Mouse (Mus musculus) lung, embryonic 14.5 days (tissue): Measurements from ENCODE around the gene Tomm34. TPM values are rescaled to one million over a fixed set of nuclear protein-coding genes. Genes with fewer than 3 reads are reported as not detected.
A peak's percentile ranks its signal among the peaks of the same experiment; 100 is the strongest.

ENCODE experiments used
- ATAC-seq: fragments of 200-750 bp; cut with Nextera tagmentation; 2 replicates; pipeline ENCODE4 v1.8.0; 2017; ENCODE audit warnings: mild to moderate bottlenecking, moderate TSS enrichment, moderate library complexity; ENCODE audit not compliant: insufficient read depth
- DNase-seq: peaks from one replicate; pipeline ENCODE4 v3.0.0-alpha.2; 2015
- H3K27ac ChIP-seq: fragments of 300-500 bp; sonication (generic); 2 replicates; pipeline ENCODE4 v1.5.1; 2014; ENCODE audit warnings: low read depth, mild to moderate bottlenecking, moderate library complexity
- H3K27me3 ChIP-seq: fragments of 300-500 bp; sonication (generic); 2 replicates; pipeline ENCODE4 v1.6.1; 2014; ENCODE audit warnings: low read length, control low read depth; ENCODE audit not compliant: insufficient read depth
- H3K36me3 ChIP-seq: fragments of 300-500 bp; sonication (generic); 2 replicates; pipeline ENCODE4 v1.6.1; 2014; ENCODE audit warnings: control low read depth; ENCODE audit not compliant: insufficient read depth
- H3K4me1 ChIP-seq: fragments of 300-500 bp; sonication (generic); 2 replicates; pipeline ENCODE4 v1.6.1; 2014; ENCODE audit warnings: antibody characterized with exemption, control low read depth; ENCODE audit not compliant: insufficient read depth
- H3K4me2 ChIP-seq: fragments of 300-500 bp; sonication (generic); 2 replicates; pipeline ENCODE4 v1.6.1; 2014; ENCODE audit warnings: mild to moderate bottlenecking
- H3K4me3 ChIP-seq: fragments of 300-500 bp; sonication (generic); 2 replicates; pipeline ENCODE4 v1.5.1; 2014; ENCODE audit warnings: low read depth, low read length
- H3K9ac ChIP-seq: fragments of 300-500 bp; sonication (generic); 2 replicates; pipeline ENCODE4 v1.6.1; 2014
- H3K9me3 ChIP-seq: fragments of 300-500 bp; sonication (generic); 2 replicates; pipeline ENCODE4 v1.6.1; 2016; ENCODE audit warnings: low read depth, low read length, control low read depth
- CTCF ChIP-seq: IDR thresholded peaks from 2 replicates; pipeline ENCODE4 v1.5.1; 2016; ENCODE audit warnings: antibody characterized with exemption, low read depth
- WGBS: fragments of 180-500 bp; shearing (Covaris S2); extraction: QIAGEN DNeasy Blood & Tissue Kit; methylation state at CpG from one replicate; pipeline ENCODE4 v1.1.7; 2014; 5-methylcytosine and 5-hydroxymethylcytosine counted together
- polyA plus RNA-seq: library from polyadenylated mRNA; unstranded; fragments of >200 nt; fragmentation: Nextera tagmentation; extraction: Ambion mirVana; gene quantifications from 2 replicates; pipeline ENCODE4 v1.2.1, GENCODE M21; 2014

Gene Tomm34
- polyA plus RNA-seq = 54.2 and 54.4 TPM in 2 replicates

DNA sequence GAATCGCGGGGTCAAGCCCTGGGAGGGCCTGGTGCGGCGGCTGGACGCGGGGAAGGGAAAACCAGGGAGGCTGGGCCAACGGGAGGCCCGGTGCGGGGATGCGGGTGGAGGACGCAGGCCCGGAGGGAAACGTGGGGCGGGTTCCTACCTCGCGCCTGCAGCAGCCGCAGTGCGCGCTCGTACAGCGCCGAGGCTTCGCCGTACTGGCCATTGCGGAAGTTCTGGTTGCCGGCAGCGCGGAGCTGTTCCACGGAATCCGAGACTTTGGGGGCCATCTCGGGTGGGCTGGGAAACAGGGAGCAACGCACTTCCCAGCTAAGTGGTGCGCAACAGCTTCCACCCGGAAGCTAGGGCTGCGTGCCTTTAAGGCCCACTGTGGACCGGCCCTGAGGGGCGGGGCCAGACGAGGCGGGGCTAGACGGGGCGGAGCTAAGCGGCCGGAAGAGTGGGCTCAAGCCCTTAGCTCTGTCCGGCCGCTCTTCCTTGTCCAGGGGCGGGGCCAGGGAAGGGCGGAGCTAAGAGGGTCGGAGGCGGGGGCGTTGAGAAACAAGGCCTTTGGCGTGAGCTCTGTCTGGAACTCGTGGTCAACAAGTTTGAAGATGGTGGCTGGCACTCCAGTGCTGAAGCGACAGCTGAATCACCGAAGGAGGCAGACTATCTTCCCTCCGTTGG lies at the start of gene Tomm34:
TSS of gene Tomm34 (minus strand) at position 405 of the 672 bp plus-strand sequence.
- peaks cover 10% of the 10 kb centered on the region; the same call in 1 of the 2 replicates for H3K36me3 ChIP-seq
- DNase-seq (peak; percentile 98), ATAC-seq (peak; percentile 97)
- H3K9me3 ChIP-seq = no peaks in the 10 kb centered on the region
- peak within 1 kb of the TSS; percentile 85 for H3K9ac ChIP-seq
- H3K4me3 ChIP-seq = peak within 1 kb of the TSS; percentile 88
- under 1% methylated on average over 53 of the region's 55 CpGs for WGBS
- peak within 1 kb of the TSS; percentile 94 for H3K4me2 ChIP-seq
- peak within 1 kb of the TSS; percentile 82 for H3K27ac ChIP-seq
- H3K4me1 ChIP-seq = peaks cover 11% of the 10 kb centered on the region
- no peak for TF ChIP-seq CTCF
- H3K27me3 ChIP-seq = no peaks in the 10 kb centered on the region

DNA sequence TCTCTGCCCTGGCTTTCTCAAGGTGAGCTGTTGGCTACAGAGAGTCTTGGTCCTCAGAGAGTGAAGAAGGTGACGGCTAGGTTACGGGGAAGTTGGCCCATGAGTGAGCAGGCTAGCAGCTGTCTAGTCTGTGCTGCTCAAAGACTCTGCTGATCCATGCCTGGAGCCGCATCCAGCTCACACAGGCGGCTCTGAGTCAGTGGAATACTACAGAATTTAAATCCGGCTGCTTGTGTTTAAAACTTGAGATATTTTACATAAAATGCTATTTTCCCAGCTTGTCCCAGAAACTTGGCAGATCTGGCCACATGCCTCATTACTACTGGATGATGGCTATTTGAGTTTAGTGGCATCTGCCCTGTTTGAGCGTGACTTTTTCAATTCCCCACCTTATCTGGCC lies 48.5 kb upstream of the Tomm34 start:
- no peak for TF ChIP-seq CTCF
- no peak overlapping the region for H3K9ac ChIP-seq
- 91% methylated on average over 6 of the region's 6 CpGs for WGBS
- no peak overlapping the region for H3K27ac ChIP-seq
- ATAC-seq (no peak), DNase-seq (no peak)
- no peak overlapping the region for H3K4me2 ChIP-seq
- H3K27me3 ChIP-seq = no peaks in the 10 kb centered on the region
- no peaks in the 10 kb centered on the region for H3K4me1 ChIP-seq
- peaks cover 43% of the 10 kb centered on the region for H3K36me3 ChIP-seq
- H3K9me3 ChIP-seq = no peaks in the 10 kb centered on the region
- no peak overlapping the region for H3K4me3 ChIP-seq

DNA sequence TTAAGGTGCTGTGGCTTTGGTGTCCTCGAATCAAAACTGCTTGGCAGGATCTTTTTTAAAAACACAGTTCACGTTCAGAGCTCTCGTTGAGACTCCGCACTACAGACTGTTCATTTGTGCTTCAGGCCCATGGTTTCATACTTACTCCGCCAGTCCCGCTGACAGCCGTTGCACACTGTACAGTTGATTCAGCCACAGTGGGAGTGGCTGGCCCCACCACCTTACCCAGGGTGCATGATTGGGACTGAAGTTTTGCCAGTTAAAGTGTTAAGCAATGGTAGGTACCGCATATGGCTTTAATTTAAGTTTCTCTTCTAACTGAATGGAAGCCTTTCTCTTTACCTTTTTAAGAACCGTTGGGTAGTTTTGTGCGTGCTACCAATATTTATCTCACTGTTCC lies 44.6 kb upstream of the Tomm34 start:
- DNase-seq (no peak), ATAC-seq (no peak)
- Histone ChIP-seq H3K9me3 (no peaks in the 10 kb centered on the region), H3K27ac (no peak overlapping the region), H3K4me1 (no peaks in the 10 kb centered on the region), H3K4me2 (no peak overlapping the region), H3K9ac (no peak overlapping the region), H3K27me3 (no peaks in the 10 kb centered on the region), H3K4me3 (no peak overlapping the region), H3K36me3 (peaks cover 26% of the 10 kb centered on the region)
- no peak for TF ChIP-seq CTCF
- WGBS = 81% methylated on average over 10 of the region's 10 CpGs

DNA sequence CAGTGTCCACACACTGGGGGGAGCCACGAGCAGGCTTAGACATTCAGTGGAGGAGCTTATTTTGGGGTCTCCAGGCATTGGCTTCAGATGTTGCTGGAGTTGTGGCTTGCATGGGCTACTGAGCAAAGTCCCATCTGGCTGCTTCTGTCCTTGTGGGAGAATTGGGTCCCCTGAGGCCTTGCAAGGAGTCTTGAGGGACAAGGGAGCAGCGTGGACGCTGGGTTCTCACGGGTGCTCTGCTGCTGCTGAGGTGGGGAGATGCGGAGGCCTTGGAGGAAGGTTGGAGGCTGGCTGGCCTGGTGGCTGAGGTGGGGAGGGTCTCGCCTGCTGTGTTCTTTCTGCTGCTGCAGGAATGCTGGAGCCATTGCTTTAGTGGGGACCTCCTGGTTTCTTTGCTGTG lies 43.1 kb upstream of the Tomm34 start:
- no peak overlapping the region for H3K27ac ChIP-seq
- H3K4me2 ChIP-seq = no peak overlapping the region
- 86% methylated on average over 6 of the region's 6 CpGs for WGBS
- H3K4me3 ChIP-seq = no peak overlapping the region
- TF ChIP-seq CTCF = no peak
- ATAC-seq = no peak
- H3K9ac ChIP-seq = no peak overlapping the region
- H3K9me3 ChIP-seq = no peaks in the 10 kb centered on the region
- DNase-seq = no peak
- no peaks in the 10 kb centered on the region for H3K27me3 ChIP-seq
- no peaks in the 10 kb centered on the region for H3K4me1 ChIP-seq
- H3K36me3 ChIP-seq = peaks cover 18% of the 10 kb centered on the region

DNA sequence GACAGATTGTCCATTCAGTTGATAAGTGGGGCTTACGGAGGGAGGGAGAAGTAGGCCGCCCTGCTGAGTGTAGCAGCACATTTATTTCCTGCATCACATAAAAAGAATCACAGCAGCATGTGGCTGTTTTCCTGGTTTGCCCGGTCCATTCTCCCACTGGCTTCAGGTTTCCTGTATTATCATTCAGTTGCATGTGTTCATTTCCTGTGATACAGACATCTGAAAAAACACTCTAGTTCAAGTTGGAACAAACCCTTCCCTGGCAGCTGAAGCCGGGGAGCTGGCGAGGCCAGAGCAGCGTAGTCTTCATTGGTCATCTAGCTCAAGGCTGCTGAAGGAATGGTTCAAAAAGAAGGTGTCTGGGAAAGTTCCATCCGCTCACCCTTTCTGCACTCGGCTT lies 40.6 kb upstream of the Tomm34 start:
- Histone ChIP-seq H3K4me2 (no peak overlapping the region), H3K27ac (no peak overlapping the region), H3K4me1 (no peaks in the 10 kb centered on the region), H3K4me3 (no peak overlapping the region), H3K9ac (no peak overlapping the region), H3K27me3 (no peaks in the 10 kb centered on the region), H3K9me3 (no peaks in the 10 kb centered on the region), H3K36me3 (peaks cover 12% of the 10 kb centered on the region; the same call in 1 of the 2 replicates)
- ATAC-seq (no peak), DNase-seq (no peak)
- TF ChIP-seq CTCF = no peak
- 86% methylated on average over 8 of the region's 8 CpGs for WGBS

DNA sequence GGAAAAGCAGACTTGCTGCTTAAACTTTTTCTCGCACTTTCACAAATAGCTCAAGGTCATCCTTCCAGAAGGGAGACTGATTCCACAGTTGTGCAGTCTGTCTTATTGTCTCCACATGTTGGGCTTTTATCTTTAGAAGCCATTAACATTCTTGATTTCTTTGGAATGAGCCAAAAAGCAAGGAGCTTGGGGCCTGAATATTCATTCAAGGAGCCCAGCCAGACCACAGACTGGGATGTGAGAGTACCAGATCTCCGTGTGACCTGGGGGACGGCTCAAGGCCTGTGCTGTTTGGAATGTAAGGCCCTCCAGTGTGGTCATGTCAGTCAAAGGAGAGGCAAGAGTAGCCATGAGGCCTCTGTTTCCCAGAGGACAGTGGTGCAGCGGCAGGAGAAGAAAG lies 37.5 kb upstream of the Tomm34 start:
- Histone ChIP-seq H3K36me3 (peaks cover 24% of the 10 kb centered on the region), H3K27ac (no peak overlapping the region), H3K4me2 (no peak overlapping the region), H3K9ac (no peak overlapping the region), H3K4me3 (no peak overlapping the region), H3K9me3 (no peaks in the 10 kb centered on the region), H3K27me3 (no peaks in the 10 kb centered on the region), H3K4me1 (no peaks in the 10 kb centered on the region)
- DNase-seq (no peak), ATAC-seq (no peak)
- no peak for TF ChIP-seq CTCF
- 79% methylated on average over 4 of the region's 4 CpGs for WGBS

DNA sequence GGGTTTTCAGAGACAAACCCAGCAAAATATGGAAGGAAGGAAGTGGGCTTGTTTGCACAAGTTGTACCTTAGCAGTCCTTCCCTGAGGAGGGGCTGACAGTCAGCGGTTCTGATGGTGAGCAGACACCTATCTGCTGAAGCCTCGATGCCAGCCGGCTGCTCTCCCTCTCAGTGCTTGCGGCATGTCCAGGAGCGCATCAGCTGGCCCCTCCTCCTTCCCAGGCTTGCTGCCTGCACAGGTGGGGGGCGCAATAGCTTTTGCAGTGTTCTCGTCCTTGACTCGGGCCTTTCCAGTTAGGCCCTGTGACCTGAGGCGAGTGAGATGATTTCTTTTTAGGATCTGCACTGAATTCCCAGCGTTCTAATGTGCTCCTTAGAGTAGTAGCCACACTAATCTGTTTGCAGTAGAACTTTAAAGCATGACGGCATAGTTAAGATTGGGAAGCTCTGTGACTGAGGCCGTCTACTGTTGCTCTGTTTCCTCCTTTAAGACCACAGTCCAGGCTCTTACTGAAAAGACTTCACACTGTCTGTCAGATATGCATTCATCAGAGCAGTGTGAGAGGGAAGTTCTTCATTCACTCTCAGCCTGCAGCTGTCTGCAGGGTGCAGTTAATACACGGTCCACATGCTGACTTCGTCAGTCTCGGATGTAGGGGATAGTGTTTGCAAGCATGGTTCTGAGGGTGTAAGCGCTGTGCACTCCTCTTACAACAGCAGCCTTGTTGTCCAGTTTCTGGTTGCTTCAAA lies 36.3 kb upstream of the Tomm34 start:
- no peak overlapping the region for H3K4me3 ChIP-seq
- TF ChIP-seq CTCF = no peak
- no peak overlapping the region for H3K9ac ChIP-seq
- DNase-seq (no peak), ATAC-seq (no peak)
- 81% methylated on average over 16 of the region's 16 CpGs for WGBS
- H3K27me3 ChIP-seq = no peaks in the 10 kb centered on the region
- no peaks in the 10 kb centered on the region for H3K9me3 ChIP-seq
- no peak overlapping the region for H3K4me2 ChIP-seq
- H3K4me1 ChIP-seq = no peaks in the 10 kb centered on the region
- no peak overlapping the region for H3K27ac ChIP-seq
- H3K36me3 ChIP-seq = peaks cover 24% of the 10 kb centered on the region
